Mouse (Mus musculus) gastrocnemius, postnatal 25 days (tissue): Measurements from ENCODE around the gene Arl10. TPM values are rescaled to one million over a fixed set of nuclear protein-coding genes. Genes with fewer than 3 reads are reported as not detected.
"Not testable (repeated sequence)": the region's sequence is repeated elsewhere in the genome, so short reads cannot be mapped to it uniquely, and the experiment has no call there.

Experiments
- DNase-seq: peaks from one replicate; pipeline ENCODE4 v3.0.0; 2022
- total RNA-seq, 2 experiments: library from RNA; stranded (reverse); gene quantifications; 1 replicate in 1 of 2; 2 replicates in 1 of 2; pipeline ENCODE4 v1.2.3; 2021

Arl10 gene
- total RNA-seq, 2 experiments from 2014 or later, result 2.3 to 3.2 TPM

DNA sequence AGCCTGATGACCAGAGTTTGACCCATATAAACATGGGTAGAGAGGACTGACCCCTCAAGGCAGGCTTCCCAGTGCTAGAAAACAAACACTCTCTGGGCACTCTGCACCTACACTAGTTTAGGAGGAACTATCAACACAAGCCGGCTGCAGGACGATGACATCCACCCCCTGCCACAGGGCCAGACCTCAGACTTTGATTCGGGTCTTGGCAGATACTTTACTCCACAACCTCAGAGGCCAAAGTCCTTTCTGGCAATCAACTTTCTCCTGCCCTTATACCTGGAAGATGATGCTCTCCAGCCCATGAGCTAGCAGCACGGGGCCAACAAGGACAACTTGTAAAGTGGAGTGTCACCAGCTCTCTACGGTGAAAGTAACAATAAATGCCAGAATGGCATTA lies 8.0 kb downstream of the Arl10 start:
- no peak for DNase-seq

DNA sequence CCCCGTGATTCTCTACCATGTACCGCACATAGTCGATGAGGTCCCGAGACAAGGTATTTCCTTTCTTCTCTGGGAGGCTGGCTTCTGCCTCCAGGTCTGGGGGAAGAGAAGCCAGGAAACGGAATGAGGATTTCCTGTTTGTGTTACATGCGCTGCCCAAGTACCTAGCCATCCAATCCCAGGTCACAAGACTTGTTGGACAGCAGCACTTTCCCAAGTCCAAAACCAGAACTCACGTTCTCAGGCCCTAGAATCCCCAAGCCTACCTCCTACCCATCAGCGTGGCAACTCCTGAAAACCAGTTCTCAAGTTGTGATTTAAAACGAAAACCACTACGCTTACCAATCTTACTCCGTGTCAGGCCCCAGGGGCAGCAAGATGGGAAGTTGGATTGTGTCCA lies 11.0 kb downstream of the Arl10 start:
- no peak for DNase-seq

DNA sequence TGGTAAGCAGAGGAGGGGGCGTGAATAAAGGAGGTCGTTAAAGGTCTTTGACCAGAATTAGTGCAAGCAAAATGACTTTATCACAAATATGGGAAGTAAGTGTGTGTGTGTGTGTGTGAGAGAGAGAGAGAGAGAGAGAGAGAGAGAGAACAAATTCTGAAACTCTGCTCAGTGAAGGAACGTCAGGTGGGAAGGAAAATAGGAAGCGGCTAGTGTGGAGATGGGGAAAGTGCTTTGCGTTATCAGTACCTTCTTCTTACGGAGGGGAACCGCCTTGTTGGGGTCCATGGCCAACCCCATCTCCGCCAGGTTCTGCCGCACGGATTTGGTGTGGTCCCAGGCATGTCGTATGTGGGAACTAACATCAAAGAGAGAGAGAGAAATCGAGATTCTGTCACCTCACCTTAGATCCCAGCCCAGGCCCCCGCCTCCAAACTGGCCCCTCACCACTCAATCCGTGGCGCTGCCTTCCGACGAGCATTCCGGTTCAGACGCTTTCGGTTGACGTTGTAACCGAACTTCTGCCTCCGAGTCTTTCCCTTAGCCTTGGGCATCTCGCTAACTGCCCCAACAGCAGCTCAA lies 14.7 kb downstream of the Arl10 start:
- no peak for DNase-seq

- DNase-seq, result peak; percentile 95
Observed at GRCm38 (mm10) chr13:54589996-54590951, 15.5 kb downstream of the Arl10 start, which contains the start of the genes Nop16 and Higd2a. Gene Nop16 (minus strand): TSS chr13:54590090. Gene Higd2a (plus strand): TSS chr13:54590207.

- no peak for DNase-seq
Observed at GRCm38 (mm10) chr13:54591776-54592356, 17.1 kb downstream of the Arl10 start.

DNA sequence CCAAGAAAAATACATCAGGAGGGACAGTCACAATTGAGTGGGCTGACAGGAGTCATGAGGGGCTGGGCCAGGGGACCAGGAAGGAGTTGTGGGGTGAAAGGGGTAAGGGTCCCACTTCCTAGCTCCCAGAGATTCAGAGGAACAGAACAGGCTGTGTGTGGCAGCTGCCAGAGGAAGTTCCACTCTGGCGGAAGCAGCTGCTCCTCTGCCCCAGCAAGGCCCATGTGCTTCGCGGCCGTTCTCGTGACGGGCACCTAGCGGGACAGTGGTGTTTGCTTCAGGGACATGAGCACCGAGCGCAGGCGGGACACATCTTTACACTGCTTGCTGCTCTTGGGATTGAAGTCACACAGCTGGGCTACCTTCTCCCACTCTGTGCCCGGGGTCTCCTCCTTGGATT lies 18.8 kb downstream of the Arl10 start:
- no peak for DNase-seq

- DNase-seq, result no peak
Observed at GRCm38 (mm10) chr13:54596107-54596690, 21.4 kb downstream of the Arl10 start.

DNA sequence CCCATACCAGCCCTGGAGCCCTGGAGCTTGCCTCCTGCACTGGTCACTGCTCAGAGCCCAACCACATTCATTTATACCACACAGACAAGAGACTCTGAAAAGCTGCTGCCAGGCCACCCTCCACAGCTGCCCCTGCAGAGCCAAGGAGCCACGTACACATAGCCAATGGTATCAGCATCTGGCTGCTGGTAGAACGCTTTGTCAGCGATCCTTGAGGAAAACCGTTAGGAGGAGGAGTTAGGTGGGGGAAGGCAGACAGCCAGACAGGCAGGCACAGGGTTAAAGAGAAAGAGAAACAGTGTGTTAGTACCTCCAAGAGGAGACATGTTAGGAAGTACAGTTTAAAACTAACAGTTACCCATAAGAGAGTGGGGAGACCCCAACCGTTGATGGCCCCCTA lies 22.1 kb downstream of the Arl10 start:
- DNase-seq, result no peak

GRCm38 (mm10) chr13:54598622-54599143 lies 23.9 kb downstream of the Arl10 start:
- no peak for DNase-seq

DNA sequence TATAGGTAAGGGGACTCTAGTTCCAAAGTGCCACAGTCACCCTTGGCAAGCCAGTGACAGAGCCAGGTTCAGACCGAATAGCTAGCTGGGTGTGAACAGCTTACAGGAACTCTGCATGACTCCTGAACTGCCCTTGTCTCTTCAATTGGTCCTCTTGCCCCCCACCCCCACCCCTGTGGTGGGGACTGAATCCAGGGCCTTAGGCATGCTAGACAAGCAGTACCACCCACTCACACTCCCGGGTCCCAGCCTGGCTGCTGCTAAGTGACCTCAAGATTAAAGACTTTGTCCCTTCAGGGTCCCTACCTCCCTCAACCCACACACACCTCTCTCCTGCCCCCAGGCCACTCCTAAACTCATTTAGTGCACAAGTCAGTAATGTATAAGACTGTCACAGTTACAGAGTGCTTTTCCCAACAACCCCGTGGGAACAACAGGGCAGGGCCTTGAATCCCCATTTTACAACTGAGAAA lies 27.9 kb downstream of the Arl10 start:
- no peak for DNase-seq

GRCm38 (mm10) chr13:54603501-54603900 lies 28.7 kb downstream of the Arl10 start:
- DNase-seq, result no peak

DNA sequence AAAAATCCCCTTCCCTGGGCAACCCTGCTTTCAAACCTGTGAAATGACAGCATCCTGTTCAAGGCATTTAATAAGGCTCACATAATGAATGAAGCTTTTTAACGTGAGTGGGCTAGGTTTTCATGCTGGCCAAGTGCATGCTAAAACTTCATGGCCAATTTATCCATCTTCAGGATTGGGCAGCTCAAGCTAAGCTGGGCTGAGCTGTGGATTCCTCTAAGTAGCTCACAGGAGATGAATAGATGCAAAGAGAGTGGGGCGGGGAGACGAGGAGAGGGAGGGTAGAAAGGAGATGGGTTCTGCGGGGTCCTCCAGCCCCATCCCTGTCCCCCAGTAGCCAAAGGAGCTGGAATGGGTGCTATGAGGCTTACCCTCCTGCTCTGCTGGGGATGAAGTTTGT lies 29.4 kb downstream of the Arl10 start:
- DNase-seq, result no peak

GRCm38 (mm10) chr13:54605426-54605825 lies 30.6 kb downstream of the Arl10 start:
- no peak for DNase-seq

DNA sequence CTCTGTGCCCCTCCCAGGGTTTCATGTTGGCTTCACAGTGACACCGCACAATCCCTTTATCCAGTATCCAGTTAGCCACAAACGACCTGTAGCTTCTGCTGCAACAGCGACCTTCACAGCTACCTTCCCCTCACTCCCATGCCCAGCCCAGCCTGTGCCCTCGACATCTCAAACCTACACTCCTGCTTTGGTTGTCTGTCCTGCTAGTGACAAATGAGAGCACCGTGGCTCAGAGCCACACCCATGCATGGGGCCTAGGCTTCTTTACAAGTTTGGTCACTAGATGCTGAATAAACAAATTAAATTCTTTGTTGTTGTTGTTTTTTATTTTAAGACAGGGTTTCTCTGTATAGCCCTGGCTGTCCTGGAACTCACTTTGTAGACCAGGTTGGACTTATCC lies 32.4 kb downstream of the Arl10 start:
- DNase-seq, result no peak

DNA sequence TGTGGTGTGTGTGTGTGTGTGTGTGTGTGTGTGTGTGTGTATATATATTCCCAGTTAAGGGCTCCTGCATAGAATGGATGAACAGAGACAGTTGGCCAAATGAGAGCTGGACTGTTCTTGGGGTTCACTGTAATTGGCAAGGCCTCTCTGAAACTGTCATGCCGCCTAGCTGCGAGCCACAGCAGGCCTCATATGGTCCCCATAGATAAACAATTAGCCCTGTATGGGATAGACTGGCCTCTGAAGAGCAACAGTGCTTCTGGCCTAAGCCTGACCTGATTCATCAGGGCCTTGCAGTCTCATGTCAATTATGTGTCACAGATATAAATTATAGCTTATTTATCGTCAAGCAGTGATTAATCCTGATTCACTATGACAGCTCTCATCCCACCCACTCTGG lies 33.2 kb downstream of the Arl10 start:
- DNase-seq, result no peak

DNA sequence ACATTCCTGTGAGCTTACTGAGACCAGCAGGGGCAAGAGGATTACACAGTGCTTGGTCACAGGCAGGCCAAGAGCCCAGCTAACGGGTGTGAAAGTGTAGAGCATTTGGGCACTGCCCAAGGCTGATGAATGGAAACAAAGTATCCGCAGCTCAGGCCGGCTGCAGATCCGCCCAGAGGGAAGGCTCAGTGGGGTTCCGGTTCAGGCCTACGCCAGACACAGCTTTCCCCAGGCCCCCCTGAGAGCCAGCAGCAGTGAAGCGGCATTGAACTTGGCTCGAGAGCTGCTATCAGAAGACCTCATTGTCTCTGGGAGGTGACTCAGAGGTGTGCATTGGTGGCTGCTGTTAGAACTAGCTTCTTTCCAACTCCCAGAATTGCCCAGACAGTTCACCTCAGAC lies 33.9 kb downstream of the Arl10 start:
- peak; percentile 61 for DNase-seq

GRCm38 (mm10) chr13:54609301-54609700 lies 34.5 kb downstream of the Arl10 start:
- no peak for DNase-seq

DNA sequence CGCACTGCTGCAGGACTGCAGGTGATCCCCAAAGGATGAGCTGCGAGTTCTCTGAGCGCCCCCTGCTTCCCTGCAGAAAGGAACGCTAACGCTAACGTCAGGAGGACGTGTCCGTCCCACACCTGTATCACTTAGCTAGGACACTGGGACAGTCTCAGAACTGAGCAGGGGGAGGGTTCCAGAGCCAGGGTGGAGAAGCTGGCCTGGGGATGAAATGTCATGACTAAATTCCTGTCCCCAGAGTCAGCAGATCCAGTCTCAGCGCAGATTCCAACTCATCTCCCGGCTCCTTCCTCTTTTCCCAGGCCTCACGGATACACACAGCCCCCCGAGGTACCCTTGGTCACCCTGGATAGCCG lies 35.8 kb downstream of the Arl10 start:
- DNase-seq, result peak; percentile 31

DNA sequence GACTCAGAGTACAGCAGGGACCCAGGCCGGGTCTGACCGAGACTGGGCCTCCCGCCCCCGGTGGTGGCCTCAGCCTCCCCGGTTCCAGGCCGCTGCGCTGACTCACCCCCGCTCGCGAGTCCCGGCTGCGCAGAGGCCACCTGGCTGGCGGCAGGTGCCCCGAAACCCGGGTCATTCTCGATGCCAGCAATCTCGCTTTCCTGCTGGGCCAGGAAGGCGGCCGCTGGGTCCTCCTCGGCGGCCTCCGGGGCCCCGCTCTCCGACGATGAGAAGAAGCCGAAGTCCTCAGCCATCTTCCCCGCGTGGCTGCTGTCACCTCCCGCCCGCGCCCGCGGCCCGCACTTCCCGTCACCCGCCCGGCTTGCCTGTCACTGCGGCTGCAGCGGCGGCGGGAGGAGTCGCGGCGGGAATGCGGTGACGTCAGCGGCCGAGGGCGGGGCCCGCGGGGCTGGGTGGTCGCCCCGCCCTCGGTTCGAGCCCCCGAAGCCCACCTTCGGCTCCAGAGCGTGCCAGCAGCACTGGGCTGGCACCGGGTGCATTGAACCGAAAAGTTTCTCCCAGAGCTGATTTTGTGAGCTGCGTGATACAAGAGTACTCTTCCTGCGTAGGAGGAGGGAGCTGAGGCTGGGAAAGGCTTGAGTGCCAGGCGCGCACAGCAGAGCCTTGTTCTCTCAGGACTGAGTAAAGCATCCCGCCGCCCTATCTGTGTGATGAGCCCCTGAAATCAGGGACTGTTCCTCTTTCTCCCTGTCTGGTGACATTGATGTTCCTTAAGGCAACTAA lies 36.3 kb downstream of the Arl10 start, which contains the start of gene Cltb:
Gene Cltb (minus strand): TSS at position 373 of the 783 bp plus-strand sequence.
- DNase-seq, result peak; percentile 85

DNA sequence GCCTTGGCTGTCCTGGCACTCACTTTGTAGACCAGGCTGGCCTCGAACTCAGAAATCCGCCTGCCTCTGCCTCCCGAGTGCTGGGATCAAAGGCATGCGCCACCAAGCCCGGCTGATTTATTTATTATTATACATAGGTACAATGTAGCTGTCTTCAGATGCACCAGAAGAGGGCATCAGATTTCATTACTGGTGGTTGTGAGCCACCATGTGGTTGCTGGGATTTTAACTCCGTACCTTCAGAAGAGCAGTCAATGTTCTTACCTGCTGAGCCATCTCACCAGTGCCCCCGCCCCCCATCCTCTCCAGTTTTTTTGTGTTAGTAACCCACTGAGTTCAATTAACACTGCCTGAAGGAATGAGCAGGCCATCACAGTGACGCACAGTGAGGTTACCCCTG lies 38.3 kb downstream of the Arl10 start:
- DNase-seq, result not testable (repeated sequence)

GRCm38 (mm10) chr13:54616307-54616706 lies 41.5 kb downstream of the Arl10 start:
- DNase-seq, result no peak

GRCm38 (mm10) chr13:54616998-54617397 lies 42.2 kb downstream of the Arl10 start:
- DNase-seq, result no peak
